Comparison of ENCODE assay signal across 1 mouse cellular context in the genomic region with DNA sequence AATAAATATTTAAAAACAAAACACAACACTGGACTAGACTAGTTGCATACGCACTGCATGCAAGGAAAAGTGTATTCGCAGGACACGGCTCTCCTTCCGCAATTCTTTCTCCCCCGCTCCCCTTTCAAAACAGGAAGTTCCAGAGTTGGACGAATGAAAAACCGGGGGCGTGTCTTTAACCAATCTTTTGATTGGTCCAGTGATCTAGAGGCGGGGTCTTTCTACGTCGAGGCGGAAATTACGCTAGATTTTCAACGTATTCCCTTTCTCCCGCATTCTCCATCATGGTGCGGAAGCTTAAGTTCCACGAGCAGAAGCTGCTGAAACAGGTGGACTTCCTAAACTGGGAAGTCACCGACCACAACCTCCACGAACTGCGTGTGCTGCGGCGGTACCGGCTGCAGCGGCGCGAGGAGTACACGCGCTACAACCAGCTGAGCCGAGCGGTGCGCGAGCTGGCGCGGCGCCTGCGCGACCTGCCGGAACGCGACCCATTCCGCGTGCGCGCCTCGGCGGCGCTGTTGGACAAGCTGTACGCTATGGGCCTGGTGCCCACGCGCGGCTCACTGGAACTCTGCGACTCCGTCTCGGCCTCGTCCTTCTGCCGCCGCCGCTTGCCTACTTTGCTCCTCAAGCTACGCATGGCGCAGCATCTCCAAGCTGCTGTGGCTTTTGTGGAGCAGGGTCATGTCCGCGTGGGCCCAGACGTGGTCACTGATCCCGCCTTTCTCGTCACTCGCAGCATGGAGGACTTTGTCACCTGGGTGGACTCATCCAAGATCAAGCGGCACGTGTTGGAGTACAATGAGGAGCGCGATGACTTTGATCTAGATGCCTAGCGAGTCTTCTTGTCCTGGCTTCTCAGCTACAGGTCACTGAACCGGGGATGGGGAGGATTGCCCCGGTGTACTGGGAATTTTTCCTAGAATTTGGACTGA.
A peak's percentile ranks its signal among the peaks of the same experiment; 100 is the strongest.
TF ChIP-seq lines count a peak whose summit lies in the region.

Gene Imp3 (plus strand): TSS at position 253 of the 938 bp plus-strand sequence.

TF ChIP-seq in CH12.LX, 34 proteins besides CTCF, POLR2A, EP300 and RAD21 (continued from another document):
- 0 out of 2 replicates have a peak, but pooled peaks have one; percentile 6 for TF ChIP-seq MEF2A (IDR thresholded peaks at IDR 0.05; ENCODE audit: borderline replicate concordance, low read depth, low read length)
- peak; percentile 83 for TF ChIP-seq NRF1 (IDR thresholded peaks at IDR 0.05; ENCODE audit: low read depth, low read length)
- TF ChIP-seq NELFE (IDR thresholded peaks at IDR 0.05; ENCODE audit: low read depth, low read length) = peak; percentile 94
- TF ChIP-seq MXI1 (IDR thresholded peaks at IDR 0.05; ENCODE audit: low read depth, low read length) = peak; percentile 88
- peak; percentile 90 for TF ChIP-seq MYC (IDR thresholded peaks at IDR 0.05; ENCODE audit: low read depth, low read length)
- no peak for TF ChIP-seq MAFK (IDR thresholded peaks at IDR 0.05; ENCODE audit: insufficient replicate concordance, low read length)
TF ChIP-seq in CH12.LX: peak in this region for 13.
